In the genomic region with DNA sequence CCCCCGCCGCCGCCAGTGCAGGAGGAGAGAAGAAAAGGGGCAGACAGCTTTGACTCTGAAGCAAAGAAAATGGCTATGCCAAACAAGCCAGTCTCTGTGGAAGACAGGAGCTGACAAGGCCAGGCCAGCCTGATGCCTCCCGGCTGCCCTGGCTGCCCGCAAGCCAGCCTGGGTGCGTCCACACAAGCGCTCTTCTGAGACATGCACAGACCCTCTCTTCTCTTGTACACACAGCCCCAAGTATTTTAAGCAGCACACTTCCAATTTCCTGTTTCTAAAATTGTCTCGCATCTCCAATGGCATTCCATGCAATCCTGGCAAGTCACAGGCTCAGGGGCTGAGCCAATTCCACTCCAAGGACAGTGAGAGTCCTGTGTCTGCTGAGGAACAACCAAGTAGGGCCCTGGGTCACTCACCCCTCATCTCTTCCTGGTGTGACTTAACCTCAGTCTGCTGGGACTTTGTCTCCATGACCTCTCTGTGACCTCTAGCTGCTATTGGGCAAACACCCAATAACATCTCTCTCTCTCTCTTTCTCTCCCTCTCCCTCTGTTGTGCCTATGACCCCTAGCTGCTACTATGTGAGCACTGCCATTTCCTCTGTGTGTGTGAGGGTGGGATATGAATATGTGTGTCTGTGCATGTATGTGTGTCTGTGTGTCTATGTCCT, we compare ENCODE assay signal across 8 mouse cellular contexts.
A peak's percentile ranks its signal among the peaks of the same experiment; 100 is the strongest.
DNase-seq lines count a peak whose midpoint lies in the region; ATAC-seq and TF ChIP-seq lines count a peak whose summit lies in the region.

No protein-coding gene starts in this region.

- peak overlapping the region; percentile 59 for H3K4me2 ChIP-seq in heart, embryonic 13.5 days
- H3K4me2 ChIP-seq in kidney, embryonic 15.5 days: 0 out of 2 replicates have a peak overlapping the region, but pooled peaks have one; percentile 0

- TF ChIP-seq CTCF in lung, adult 2 months (IDR thresholded peaks at IDR 0.05; ENCODE audit: insufficient read depth, low read length): no peak

- peak overlapping the region; percentile 97 for H3K27ac ChIP-seq in heart, embryonic 13.5 days (replicated peaks)
- H3K27ac ChIP-seq in kidney, embryonic 15.5 days: peak overlapping the region; percentile 83

- no peaks in the 10 kb centered on the region for H3K27me3 ChIP-seq in heart, embryonic 13.5 days (replicated peaks)
- H3K27me3 ChIP-seq in kidney, embryonic 15.5 days: no peaks in the 10 kb centered on the region

- H3K9me3 ChIP-seq in heart, embryonic 13.5 days: no peaks in the 10 kb centered on the region
- H3K9me3 ChIP-seq in kidney, embryonic 15.5 days (replicated peaks): no peaks in the 10 kb centered on the region; the same call in 1 of the 2 replicates

- peak overlapping the region; percentile 16; the same call in 1 of the 2 replicates for H3K4me3 ChIP-seq in heart, embryonic 13.5 days
- no peak overlapping the region for H3K4me3 ChIP-seq in kidney, embryonic 15.5 days (replicated peaks)
- H3K4me3 ChIP-seq in lung, adult 2 months (replicated peaks; ENCODE audit: extremely low read depth, low read depth, low read length): no peak overlapping the region

- H3K4me1 ChIP-seq in heart, embryonic 13.5 days: peaks cover 41% of the 10 kb centered on the region
- H3K4me1 ChIP-seq in kidney, embryonic 15.5 days: peaks cover 50% of the 10 kb centered on the region
- H3K4me1 ChIP-seq in lung, adult 2 months (ENCODE audit: control insufficient read depth, insufficient read depth, low read length): peaks cover 21% of the 10 kb centered on the region

- peak overlapping the region; percentile 73 for H3K9ac ChIP-seq in heart, embryonic 13.5 days
- no peak overlapping the region for H3K9ac ChIP-seq in kidney, embryonic 15.5 days

- H3K36me3 ChIP-seq in heart, embryonic 13.5 days: no peaks in the 10 kb centered on the region
- H3K36me3 ChIP-seq in kidney, embryonic 15.5 days: no peaks in the 10 kb centered on the region

- no peak for ATAC-seq in cerebellum, adult (ENCODE audit: insufficient number of reproducible peaks, low FRiP score, low TSS enrichment)
- ATAC-seq in heart, embryonic 13.5 days (ENCODE audit: extremely low read depth, insufficient number of reproducible peaks, low FRiP score, low TSS enrichment): peak; percentile 44; the same call in 1 of the 2 replicates
- peak; percentile 64 for ATAC-seq in kidney, embryonic 15.5 days (replicated peaks; ENCODE audit: low FRiP score)

- DNase-seq in cerebellum, postnatal 14 days: peak; percentile 40 to 60
- DNase-seq in embryo, embryonic 9.5 days (ENCODE audit: extremely low spot score): peak; percentile 68
- DNase-seq in lung, adult 2 months: peak; percentile 26
- DNase-seq in retina, postnatal 1 day: peak; percentile 54
- no peak for DNase-seq in thymus, postnatal 10 days (ENCODE audit: low spot score in 2 of 2)

- 13% methylated on average over 8 of the region's 8 CpGs for WGBS in heart, embryonic 13.5 days
- WGBS in kidney, embryonic 15.5 days: 20% methylated on average over 8 of the region's 8 CpGs
- WGBS in lung, adult 2 months: 13% methylated on average over 8 of the region's 8 CpGs

- no peak for TF ChIP-seq POLR2A in lung, adult 2 months (IDR thresholded peaks at IDR 0.05; ENCODE audit: borderline replicate concordance, extremely low read depth, low read depth, low read length)

Comparison
In these comparisons a context has a peak if more than half of its experiments do, and no peak if none do; other contexts are left out.
1. DNase-seq: peak in cerebellum, postnatal 14 days (2 of 2), embryo, embryonic 9.5 days (single experiment), lung, adult 2 months (single experiment) and retina, postnatal 1 day (single experiment); none in thymus, postnatal 10 days (0 of 2).